Mouse (Mus musculus): ENCODE measurements around the gene Ak1. TPM values are rescaled to one million over a fixed set of nuclear protein-coding genes. Genes with fewer than 3 reads are reported as not detected.

The Ak1 gene
- polyA plus RNA-seq, 1 experiment from 2014 or later: 117 TPM

GRCm38 (mm10) chr2:32607262-32607947 lies 14.2 kb upstream of the Ak1 start:
- H3K4me1 ChIP-seq (ENCODE audit: control insufficient read depth, insufficient read depth, low read depth, low read length): peaks cover 16% of the 10 kb centered on the region
- no peaks in the 10 kb centered on the region for H3K9me3 ChIP-seq (ENCODE audit: control insufficient read depth, low read length)
- no peaks in the 10 kb centered on the region for H3K27me3 ChIP-seq (replicated peaks; ENCODE audit: control insufficient read depth, insufficient read depth, low read length)
- ATAC-seq: peak; percentile 63
- H3K4me2 ChIP-seq (ENCODE audit: low read length): peak overlapping the region; percentile 86
- peak overlapping the region; percentile 88 for H3K9ac ChIP-seq (ENCODE audit: low read depth, low read length)
- peaks cover 2% of the 10 kb centered on the region; the same call in 1 of the 2 replicates for H3K36me3 ChIP-seq (ENCODE audit: control insufficient read depth, insufficient read depth, low read length)
- 7% methylated on average over 34 of the region's 34 CpGs for WGBS
- H3K27ac ChIP-seq (ENCODE audit: low read depth, low read length): peak overlapping the region; percentile 51
- peak overlapping the region; percentile 84 for H3K4me3 ChIP-seq (ENCODE audit: low read length)

GRCm38 (mm10) chr2:32608141-32608777 lies 13.3 kb upstream of the Ak1 start:
- peak; percentile 40; the same call in 1 of the 2 replicates for ATAC-seq
- H3K27me3 ChIP-seq (replicated peaks; ENCODE audit: control insufficient read depth, insufficient read depth, low read length): no peaks in the 10 kb centered on the region
- peak overlapping the region; percentile 86 for H3K4me2 ChIP-seq (ENCODE audit: low read length)
- peaks cover 2% of the 10 kb centered on the region; the same call in 1 of the 2 replicates for H3K36me3 ChIP-seq (ENCODE audit: control insufficient read depth, insufficient read depth, low read length)
- peak overlapping the region; percentile 84 for H3K4me3 ChIP-seq (ENCODE audit: low read length)
- no peak overlapping the region; the same call in 1 of the 2 replicates for H3K27ac ChIP-seq (ENCODE audit: low read depth, low read length)
- 9% methylated on average over 25 of the region's 25 CpGs for WGBS
- H3K9me3 ChIP-seq (ENCODE audit: control insufficient read depth, low read length): no peaks in the 10 kb centered on the region
- H3K9ac ChIP-seq (ENCODE audit: low read depth, low read length): no peak overlapping the region
- H3K4me1 ChIP-seq (ENCODE audit: control insufficient read depth, insufficient read depth, low read depth, low read length): peaks cover 16% of the 10 kb centered on the region

- H3K27ac ChIP-seq (ENCODE audit: low read depth, low read length): no peak overlapping the region
- no peaks in the 10 kb centered on the region for H3K9me3 ChIP-seq (ENCODE audit: control insufficient read depth, low read length)
- no peak overlapping the region for H3K9ac ChIP-seq (ENCODE audit: low read depth, low read length)
- peak overlapping the region; percentile 86 for H3K4me2 ChIP-seq (ENCODE audit: low read length)
- H3K4me1 ChIP-seq (ENCODE audit: control insufficient read depth, insufficient read depth, low read depth, low read length): peaks cover 16% of the 10 kb centered on the region
- ATAC-seq: no peak
- peak overlapping the region; percentile 84 for H3K4me3 ChIP-seq (ENCODE audit: low read length)
- no peaks in the 10 kb centered on the region for H3K27me3 ChIP-seq (replicated peaks; ENCODE audit: control insufficient read depth, insufficient read depth, low read length)
- peaks cover 2% of the 10 kb centered on the region; the same call in 1 of the 2 replicates for H3K36me3 ChIP-seq (ENCODE audit: control insufficient read depth, insufficient read depth, low read length)
- 38% methylated on average over 18 of the region's 18 CpGs for WGBS
Observed at GRCm38 (mm10) chr2:32608778-32609435, 12.7 kb upstream of the Ak1 start.

GRCm38 (mm10) chr2:32610610-32611229 lies 10.8 kb upstream of the Ak1 start:
- no peaks in the 10 kb centered on the region for H3K27me3 ChIP-seq (replicated peaks; ENCODE audit: control insufficient read depth, insufficient read depth, low read length)
- H3K27ac ChIP-seq (ENCODE audit: low read depth, low read length): no peak overlapping the region
- ATAC-seq: no peak
- peaks cover 10% of the 10 kb centered on the region; the same call in 1 of the 2 replicates for H3K36me3 ChIP-seq (ENCODE audit: control insufficient read depth, insufficient read depth, low read length)
- 18% methylated on average over 23 of the region's 23 CpGs for WGBS
- H3K4me1 ChIP-seq (ENCODE audit: control insufficient read depth, insufficient read depth, low read depth, low read length): peaks cover 16% of the 10 kb centered on the region
- peak overlapping the region; percentile 52 for H3K4me2 ChIP-seq (ENCODE audit: low read length)
- H3K4me3 ChIP-seq (ENCODE audit: low read length): peak overlapping the region; percentile 25; the same call in 1 of the 2 replicates
- no peaks in the 10 kb centered on the region for H3K9me3 ChIP-seq (ENCODE audit: control insufficient read depth, low read length)
- no peak overlapping the region for H3K9ac ChIP-seq (ENCODE audit: low read depth, low read length)

GRCm38 (mm10) chr2:32612274-32612673 lies 9.3 kb upstream of the Ak1 start:
- H3K9ac ChIP-seq (ENCODE audit: low read depth, low read length): no peak overlapping the region
- H3K4me1 ChIP-seq (ENCODE audit: control insufficient read depth, insufficient read depth, low read depth, low read length): peaks cover 15% of the 10 kb centered on the region
- no peak overlapping the region for H3K4me3 ChIP-seq (ENCODE audit: low read length)
- H3K36me3 ChIP-seq (ENCODE audit: control insufficient read depth, insufficient read depth, low read length): peaks cover 10% of the 10 kb centered on the region
- H3K4me2 ChIP-seq (ENCODE audit: low read length): no peak overlapping the region
- no peak for ATAC-seq
- WGBS: 71% methylated on average over 26 of the region's 26 CpGs
- no peaks in the 10 kb centered on the region for H3K27me3 ChIP-seq (replicated peaks; ENCODE audit: control insufficient read depth, insufficient read depth, low read length)
- no peak overlapping the region for H3K27ac ChIP-seq (ENCODE audit: low read depth, low read length)
- no peaks in the 10 kb centered on the region for H3K9me3 ChIP-seq (ENCODE audit: control insufficient read depth, low read length)

GRCm38 (mm10) chr2:32617109-32617508 lies 4.4 kb upstream of the Ak1 start:
- Histone ChIP-seq H3K27me3 (replicated peaks; ENCODE audit: control insufficient read depth, insufficient read depth, low read length) (no peaks in the 10 kb centered on the region), H3K4me2 (ENCODE audit: low read length) (no peak overlapping the region), H3K36me3 (ENCODE audit: control insufficient read depth, insufficient read depth, low read length) (peaks cover 14% of the 10 kb centered on the region), H3K9ac (ENCODE audit: low read depth, low read length) (no peak overlapping the region), H3K9me3 (ENCODE audit: control insufficient read depth, low read length) (no peaks in the 10 kb centered on the region; the same call in 1 of the 2 replicates), H3K27ac (ENCODE audit: low read depth, low read length) (no peak overlapping the region), H3K4me3 (ENCODE audit: low read length) (no peak overlapping the region), H3K4me1 (ENCODE audit: control insufficient read depth, insufficient read depth, low read depth, low read length) (peaks cover 13% of the 10 kb centered on the region)
- no peak for ATAC-seq
- WGBS: 84% methylated on average over 1 of the region's 1 CpGs

GRCm38 (mm10) chr2:32617601-32618000 lies 4.0 kb upstream of the Ak1 start:
- 97% methylated on average over 4 of the region's 4 CpGs for WGBS
- no peaks in the 10 kb centered on the region; the same call in 1 of the 2 replicates for H3K9me3 ChIP-seq (ENCODE audit: control insufficient read depth, low read length)
- H3K4me2 ChIP-seq (ENCODE audit: low read length): no peak overlapping the region
- peaks cover 13% of the 10 kb centered on the region for H3K4me1 ChIP-seq (ENCODE audit: control insufficient read depth, insufficient read depth, low read depth, low read length)
- no peak overlapping the region for H3K9ac ChIP-seq (ENCODE audit: low read depth, low read length)
- peaks cover 12% of the 10 kb centered on the region for H3K36me3 ChIP-seq (ENCODE audit: control insufficient read depth, insufficient read depth, low read length)
- no peak overlapping the region for H3K4me3 ChIP-seq (ENCODE audit: low read length)
- ATAC-seq: no peak
- no peaks in the 10 kb centered on the region for H3K27me3 ChIP-seq (replicated peaks; ENCODE audit: control insufficient read depth, insufficient read depth, low read length)
- H3K27ac ChIP-seq (ENCODE audit: low read depth, low read length): no peak overlapping the region

GRCm38 (mm10) chr2:32618051-32618450 lies 3.5 kb upstream of the Ak1 start:
- 53% methylated on average over 9 of the region's 9 CpGs for WGBS

More at GRCm38 (mm10) chr2:32618051-32618450, 3.5 kb upstream of the Ak1 start:
- Histone ChIP-seq H3K4me2 (ENCODE audit: low read length) (no peak overlapping the region), H3K27me3 (replicated peaks; ENCODE audit: control insufficient read depth, insufficient read depth, low read length) (no peaks in the 10 kb centered on the region), H3K9ac (ENCODE audit: low read depth, low read length) (no peak overlapping the region), H3K9me3 (ENCODE audit: control insufficient read depth, low read length) (no peaks in the 10 kb centered on the region; the same call in 1 of the 2 replicates), H3K36me3 (ENCODE audit: control insufficient read depth, insufficient read depth, low read length) (peaks cover 12% of the 10 kb centered on the region), H3K4me1 (ENCODE audit: control insufficient read depth, insufficient read depth, low read depth, low read length) (peaks cover 13% of the 10 kb centered on the region), H3K27ac (ENCODE audit: low read depth, low read length) (no peak overlapping the region), H3K4me3 (ENCODE audit: low read length) (no peak overlapping the region)
- ATAC-seq: no peak; the same call in 1 of the 2 replicates
